Mouse (Mus musculus) neural tube, embryonic 12.5 days (tissue): Measurements from ENCODE around the gene Dennd5a. TPM values are rescaled to one million over a fixed set of nuclear protein-coding genes. Genes with fewer than 3 reads are reported as not detected.
A peak's percentile ranks its signal among the peaks of the same experiment; 100 is the strongest.

Experiments used
- ATAC-seq: fragments of 200-750 bp; cut with Nextera tagmentation; 2 replicates; pipeline ENCODE4 v1.8.0; 2017; ENCODE audit warnings: low read depth, mild to moderate bottlenecking, moderate TSS enrichment, moderate library complexity; ENCODE audit not compliant: low FRiP score
- H3K27ac ChIP-seq: fragments of 300-500 bp; sonication (generic); 2 replicates; pipeline ENCODE4 v1.5.1; 2016
- H3K27me3 ChIP-seq: fragments of 300-500 bp; sonication (generic); replicated peaks from 2 replicates; pipeline ENCODE4 v1.6.1; 2016; ENCODE audit warnings: mild to moderate bottlenecking
- H3K36me3 ChIP-seq: fragments of 300-500 bp; sonication (generic); 2 replicates; pipeline ENCODE4 v1.6.1; 2016; ENCODE audit warnings: mild to moderate bottlenecking
- H3K4me1 ChIP-seq: fragments of 300-500 bp; sonication (generic); 2 replicates; pipeline ENCODE4 v1.6.1; 2016
- H3K4me2 ChIP-seq: fragments of 300-500 bp; sonication (generic); replicated peaks from 2 replicates; pipeline ENCODE4 v1.6.1; 2016; ENCODE audit warnings: mild to moderate bottlenecking
- H3K4me3 ChIP-seq: fragments of 300-500 bp; sonication (generic); 2 replicates; pipeline ENCODE4 v1.5.1; 2016
- H3K9ac ChIP-seq: fragments of 300-500 bp; sonication (generic); 2 replicates; pipeline ENCODE4 v1.6.1; 2016; ENCODE audit warnings: mild to moderate bottlenecking
- H3K9me3 ChIP-seq: fragments of 300-500 bp; sonication (generic); 2 replicates; pipeline ENCODE4 v1.6.1; 2016; ENCODE audit warnings: mild to moderate bottlenecking
- whole genome bisulfite sequencing: fragments of 180-500 bp; shearing (Covaris S2); methylation state at CpG from one replicate; pipeline ENCODE4 v1.1.7; 2016; 5-methylcytosine and 5-hydroxymethylcytosine counted together
- polyA plus RNA-seq: library from polyadenylated mRNA; unstranded; fragments of >200 nt; fragmentation: Nextera tagmentation; extraction: Ambion mirVana; gene quantifications from 2 replicates; pipeline ENCODE4 v1.2.1, GENCODE M21; 2016

Dennd5a gene
- polyA plus RNA-seq, 1 experiment from 2014 or later, result 69.9 TPM

- H3K4me3 ChIP-seq, result no peak overlapping the region
- H3K36me3 ChIP-seq, result peaks cover 100% of the 10 kb centered on the region
- H3K27ac ChIP-seq, result no peak overlapping the region
- no peak overlapping the region for H3K9ac ChIP-seq
- no peaks in the 10 kb centered on the region for H3K4me1 ChIP-seq
- no peaks in the 10 kb centered on the region for H3K27me3 ChIP-seq
- H3K9me3 ChIP-seq, result no peaks in the 10 kb centered on the region
- H3K4me2 ChIP-seq, result no peak overlapping the region
- no peak for ATAC-seq
- 91% methylated on average over 9 of the region's 9 CpGs for WGBS
Measured at GRCm38 (mm10) chr7:109900921-109901320, 59.3 kb downstream of the Dennd5a start.

DNA sequence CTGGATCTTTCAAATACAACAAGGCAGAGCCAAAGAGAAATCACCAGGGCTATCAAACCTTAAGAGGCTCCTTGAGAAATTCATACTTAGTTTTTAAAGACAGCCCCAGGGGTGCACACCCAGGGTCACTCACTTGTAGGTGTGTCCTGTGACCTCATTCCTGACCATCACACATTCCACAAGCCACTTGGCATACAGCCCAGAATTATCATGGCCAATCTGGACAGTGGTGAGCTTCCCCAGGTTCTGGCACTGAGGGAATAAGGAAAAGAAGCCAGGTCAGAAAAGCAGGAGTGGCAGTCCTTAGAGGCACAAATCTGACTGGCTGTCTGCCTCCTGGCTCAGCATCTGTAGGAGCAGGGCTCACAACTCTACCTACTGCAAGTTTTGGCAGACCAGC is 61.4 kb downstream of the Dennd5a start:
- H3K9ac ChIP-seq, result no peak overlapping the region
- H3K36me3 ChIP-seq, result peaks cover 100% of the 10 kb centered on the region
- no peak overlapping the region for H3K4me2 ChIP-seq
- ATAC-seq, result no peak
- no peak overlapping the region for H3K4me3 ChIP-seq
- H3K27me3 ChIP-seq, result no peaks in the 10 kb centered on the region
- no peak overlapping the region for H3K27ac ChIP-seq
- H3K9me3 ChIP-seq, result no peaks in the 10 kb centered on the region
- no peaks in the 10 kb centered on the region for H3K4me1 ChIP-seq

DNA sequence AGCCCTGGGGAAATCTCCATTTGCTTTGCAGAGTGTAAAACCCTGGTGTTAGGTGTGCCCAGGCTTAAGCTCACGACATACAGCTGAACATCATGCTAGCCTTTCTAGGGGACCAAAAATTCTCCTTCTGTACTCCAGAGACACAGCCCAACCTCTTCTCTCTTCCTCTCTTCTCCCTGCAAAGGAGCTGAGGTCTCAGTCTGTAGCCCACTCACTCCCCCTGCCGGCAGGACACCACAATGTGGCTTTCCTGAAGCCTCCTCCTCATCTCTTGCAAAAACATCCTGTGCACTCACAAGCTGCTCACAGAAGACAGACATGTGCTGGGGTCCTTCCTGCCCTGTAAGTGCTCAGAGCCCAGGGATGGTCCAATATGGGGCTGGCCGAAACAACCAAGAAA is 67.7 kb downstream of the Dennd5a start:
- Histone ChIP-seq H3K9ac (no peak overlapping the region), H3K27ac (no peak overlapping the region), H3K27me3 (no peaks in the 10 kb centered on the region), H3K4me3 (no peak overlapping the region), H3K9me3 (no peaks in the 10 kb centered on the region), H3K4me1 (no peaks in the 10 kb centered on the region), H3K36me3 (peaks cover 78% of the 10 kb centered on the region), H3K4me2 (no peak overlapping the region)
- WGBS, result 44% methylated on average over 3 of the region's 3 CpGs
- peak; percentile 21; the same call in 1 of the 2 replicates for ATAC-seq

DNA sequence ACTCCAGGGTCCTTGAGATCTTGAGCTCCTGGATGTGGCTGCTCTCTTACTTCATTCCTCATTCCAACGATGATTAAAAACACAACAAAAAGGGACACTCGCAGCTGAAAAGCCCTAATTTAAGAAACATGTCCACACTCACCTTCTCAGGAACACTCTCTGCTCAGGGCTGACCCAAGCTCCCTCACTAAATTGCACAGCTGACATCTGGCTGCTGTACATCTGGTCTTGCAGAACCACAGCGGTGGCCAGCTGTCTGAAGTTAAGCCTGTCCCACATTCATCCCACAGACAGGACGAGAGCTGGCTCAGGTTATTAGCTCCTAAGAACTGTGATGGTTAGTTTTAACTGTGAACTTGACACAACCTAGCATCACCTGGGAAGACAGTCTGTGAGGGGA is 68.5 kb downstream of the Dennd5a start:
- Histone ChIP-seq H3K9me3 (no peaks in the 10 kb centered on the region), H3K4me3 (no peak overlapping the region), H3K4me2 (no peak overlapping the region), H3K9ac (no peak overlapping the region), H3K27me3 (no peaks in the 10 kb centered on the region), H3K36me3 (peaks cover 77% of the 10 kb centered on the region), H3K27ac (no peak overlapping the region), H3K4me1 (no peaks in the 10 kb centered on the region)
- WGBS, result 94% methylated on average over 4 of the region's 4 CpGs
- no peak for ATAC-seq

GRCm38 (mm10) chr7:109890256-109890655 is 70.0 kb downstream of the Dennd5a start:
- H3K36me3 ChIP-seq, result peaks cover 64% of the 10 kb centered on the region
- ATAC-seq, result no peak
- WGBS, result 88% methylated on average over 2 of the region's 2 CpGs
- H3K4me1 ChIP-seq, result no peaks in the 10 kb centered on the region
- no peak overlapping the region for H3K4me2 ChIP-seq
- H3K27ac ChIP-seq, result no peak overlapping the region
- H3K27me3 ChIP-seq, result no peaks in the 10 kb centered on the region
- H3K9me3 ChIP-seq, result no peaks in the 10 kb centered on the region
- no peak overlapping the region for H3K4me3 ChIP-seq
- no peak overlapping the region for H3K9ac ChIP-seq

GRCm38 (mm10) chr7:109889300-109889699 is 71.0 kb downstream of the Dennd5a start:
- H3K9ac ChIP-seq, result no peak overlapping the region
- no peak overlapping the region for H3K4me2 ChIP-seq
- H3K4me1 ChIP-seq, result no peaks in the 10 kb centered on the region
- H3K36me3 ChIP-seq, result peaks cover 54% of the 10 kb centered on the region
- H3K27ac ChIP-seq, result no peak overlapping the region
- no peak for ATAC-seq
- H3K27me3 ChIP-seq, result no peaks in the 10 kb centered on the region
- no peak overlapping the region for H3K4me3 ChIP-seq
- WGBS, result 85% methylated on average over 5 of the region's 5 CpGs
- no peaks in the 10 kb centered on the region for H3K9me3 ChIP-seq

- no peak for ATAC-seq
- no peak overlapping the region for H3K27ac ChIP-seq
- H3K4me1 ChIP-seq, result no peaks in the 10 kb centered on the region
- no peak overlapping the region for H3K9ac ChIP-seq
- WGBS, result 84% methylated on average over 1 of the region's 1 CpGs
- H3K27me3 ChIP-seq, result no peaks in the 10 kb centered on the region
- no peak overlapping the region for H3K4me3 ChIP-seq
- no peak overlapping the region for H3K4me2 ChIP-seq
- peaks cover 33% of the 10 kb centered on the region for H3K36me3 ChIP-seq
- no peaks in the 10 kb centered on the region for H3K9me3 ChIP-seq
Measured at GRCm38 (mm10) chr7:109886249-109886648, 74.0 kb downstream of the Dennd5a start.

DNA sequence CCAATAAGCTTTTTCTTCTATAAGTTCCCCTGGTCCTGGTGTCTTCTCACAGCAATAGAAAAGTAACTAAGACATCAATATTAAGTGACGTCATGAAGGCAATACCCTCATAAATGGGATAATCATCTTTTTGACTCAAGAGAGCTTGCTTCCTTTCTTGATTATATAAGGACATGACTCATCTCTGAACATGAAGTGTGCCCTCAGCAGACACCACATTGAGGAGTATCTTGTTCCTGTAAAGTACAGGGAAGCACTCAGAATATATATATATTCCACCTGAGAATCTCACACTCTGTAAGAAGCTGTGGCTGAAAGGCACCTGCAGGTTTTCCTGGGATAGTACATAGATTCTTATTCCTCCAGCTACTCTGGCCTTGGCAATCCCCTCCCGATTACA is 77.7 kb downstream of the Dennd5a start:
- H3K27me3 ChIP-seq, result no peaks in the 10 kb centered on the region
- WGBS, result 94% methylated on average over 2 of the region's 2 CpGs
- H3K4me1 ChIP-seq, result no peaks in the 10 kb centered on the region
- H3K9ac ChIP-seq, result no peak overlapping the region
- no peak overlapping the region for H3K4me2 ChIP-seq
- no peak overlapping the region for H3K27ac ChIP-seq
- no peak for ATAC-seq
- H3K36me3 ChIP-seq, result peaks cover 9% of the 10 kb centered on the region; the same call in 1 of the 2 replicates
- H3K9me3 ChIP-seq, result no peaks in the 10 kb centered on the region
- no peak overlapping the region for H3K4me3 ChIP-seq

DNA sequence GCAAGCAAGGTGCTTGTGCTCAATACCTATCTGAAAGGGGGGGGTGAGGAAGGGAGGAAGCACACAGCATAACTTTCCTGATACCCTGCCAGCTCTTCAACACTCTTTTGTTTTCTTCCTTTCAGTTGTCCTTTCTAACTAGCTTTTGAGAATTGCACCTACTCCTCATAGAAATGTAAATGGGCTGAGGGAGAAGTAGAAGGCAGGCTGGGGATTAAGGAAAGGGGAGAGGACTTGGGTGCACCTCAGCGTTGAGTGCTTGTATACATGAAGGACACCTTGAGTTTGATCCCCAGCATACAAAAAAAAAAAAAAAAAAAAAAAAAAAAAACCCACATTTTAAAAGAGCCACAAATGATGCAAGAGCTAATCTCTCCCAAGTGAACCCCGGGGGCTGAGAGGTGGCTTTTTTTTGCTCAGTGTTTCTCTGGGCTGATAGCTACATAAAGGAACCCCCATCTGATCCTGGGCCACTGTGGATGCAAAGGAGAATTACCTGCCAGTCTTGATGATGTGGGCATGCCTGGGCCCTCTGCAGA is 78.6 kb downstream of the Dennd5a start:
- Histone ChIP-seq H3K36me3 (peaks cover under 1% of the 10 kb centered on the region; the same call in 1 of the 2 replicates), H3K27me3 (no peaks in the 10 kb centered on the region), H3K4me1 (no peaks in the 10 kb centered on the region), H3K9me3 (no peaks in the 10 kb centered on the region), H3K4me2 (no peak overlapping the region), H3K27ac (no peak overlapping the region), H3K9ac (no peak overlapping the region), H3K4me3 (no peak overlapping the region)
- no peak for ATAC-seq
- 51% methylated on average over 2 of the region's 2 CpGs for WGBS

DNA sequence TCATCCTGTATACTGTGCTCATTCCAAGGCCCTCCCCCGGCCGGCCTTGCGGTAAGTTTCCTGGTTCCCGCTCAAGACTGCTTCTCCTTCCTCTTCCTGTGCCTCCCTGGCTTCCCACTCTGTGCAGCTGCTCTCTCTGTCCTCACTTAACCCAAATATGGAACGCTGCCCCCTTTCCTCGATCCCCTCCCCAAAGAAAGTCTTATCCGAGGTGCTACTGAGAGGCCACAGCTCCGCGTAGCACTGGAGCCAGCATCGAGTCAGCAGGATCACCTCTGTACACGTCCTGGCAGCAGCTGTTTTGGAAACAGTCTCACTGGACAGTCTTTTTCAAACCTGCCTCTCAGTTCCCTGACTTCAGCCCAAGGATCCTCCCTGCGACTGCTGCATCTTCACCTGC is 81.1 kb downstream of the Dennd5a start:
- H3K4me1 ChIP-seq, result no peaks in the 10 kb centered on the region
- H3K27me3 ChIP-seq, result no peaks in the 10 kb centered on the region
- H3K36me3 ChIP-seq, result no peaks in the 10 kb centered on the region
- ATAC-seq, result no peak
- H3K4me2 ChIP-seq, result no peak overlapping the region
- H3K4me3 ChIP-seq, result no peak overlapping the region
- H3K9me3 ChIP-seq, result no peaks in the 10 kb centered on the region
- H3K9ac ChIP-seq, result no peak overlapping the region
- H3K27ac ChIP-seq, result no peak overlapping the region
- WGBS, result 65% methylated on average over 12 of the region's 12 CpGs

GRCm38 (mm10) chr7:109876085-109876484 is 84.2 kb downstream of the Dennd5a start:
- no peak for ATAC-seq
- 77% methylated on average over 8 of the region's 8 CpGs for WGBS
- Histone ChIP-seq H3K4me2 (no peak overlapping the region), H3K36me3 (no peaks in the 10 kb centered on the region), H3K27ac (no peak overlapping the region), H3K4me1 (no peaks in the 10 kb centered on the region), H3K4me3 (no peak overlapping the region), H3K27me3 (no peaks in the 10 kb centered on the region), H3K9me3 (no peaks in the 10 kb centered on the region), H3K9ac (no peak overlapping the region)

DNA sequence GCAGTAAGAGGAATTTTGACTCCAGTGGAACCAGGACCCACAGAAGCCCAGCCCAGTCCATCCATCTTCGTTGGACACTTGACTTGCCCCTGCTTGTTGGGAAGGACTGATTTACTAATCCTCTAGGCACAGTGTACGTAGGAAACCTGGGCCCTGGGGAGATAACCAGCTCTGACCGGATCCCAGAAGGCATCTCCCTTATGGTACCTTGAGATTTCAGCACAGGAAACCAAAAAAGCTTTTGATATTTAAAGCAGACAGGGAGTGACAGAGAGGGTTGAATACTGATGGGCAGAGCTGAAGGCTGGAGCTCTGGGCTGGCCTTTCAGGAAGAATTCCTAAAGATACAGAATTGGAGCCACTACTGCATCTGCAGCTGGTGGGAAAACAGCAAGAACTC is 84.7 kb downstream of the Dennd5a start:
- WGBS, result 64% methylated on average over 3 of the region's 3 CpGs
- Histone ChIP-seq H3K9ac (no peak overlapping the region), H3K4me3 (no peak overlapping the region), H3K36me3 (no peaks in the 10 kb centered on the region), H3K4me1 (no peaks in the 10 kb centered on the region), H3K4me2 (no peak overlapping the region), H3K27me3 (no peaks in the 10 kb centered on the region), H3K27ac (no peak overlapping the region), H3K9me3 (no peaks in the 10 kb centered on the region)
- ATAC-seq, result no peak

GRCm38 (mm10) chr7:109875033-109875432 is 85.2 kb downstream of the Dennd5a start:
- no peak for ATAC-seq
- Histone ChIP-seq H3K9ac (no peak overlapping the region), H3K4me1 (no peaks in the 10 kb centered on the region), H3K9me3 (no peaks in the 10 kb centered on the region), H3K4me3 (no peak overlapping the region), H3K36me3 (no peaks in the 10 kb centered on the region), H3K27me3 (no peaks in the 10 kb centered on the region), H3K4me2 (no peak overlapping the region), H3K27ac (no peak overlapping the region)
